Mouse (Mus musculus): ENCODE data around the gene Ncf1. TPM values are rescaled to one million over a fixed set of nuclear protein-coding genes. Genes with fewer than 3 reads are reported as not detected.

Ncf1 gene
- polyA plus RNA-seq, 1 experiment from 2014 or later = 26.0 TPM

DNA sequence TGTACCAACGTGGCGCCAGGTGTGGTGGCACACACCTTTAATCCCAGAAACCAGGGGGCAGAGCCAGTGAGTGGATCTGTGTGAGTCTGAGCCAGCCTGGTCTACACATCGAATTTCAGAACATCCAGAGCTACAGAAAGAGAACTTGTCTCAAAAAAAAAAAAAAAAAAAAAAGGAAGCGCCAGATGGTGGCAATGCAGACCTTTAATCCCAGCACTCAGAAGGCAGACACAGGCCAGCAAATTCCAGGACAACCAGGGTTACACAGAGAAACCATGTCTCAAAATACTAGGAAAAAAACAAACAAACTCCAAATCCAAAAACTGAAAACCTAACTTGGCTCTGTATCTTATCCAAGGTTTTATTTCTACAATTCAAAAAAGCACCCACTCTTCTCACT lies 41.1 kb upstream of the Ncf1 start:
- DNase-seq = no peak
- no peak for ATAC-seq

DNA sequence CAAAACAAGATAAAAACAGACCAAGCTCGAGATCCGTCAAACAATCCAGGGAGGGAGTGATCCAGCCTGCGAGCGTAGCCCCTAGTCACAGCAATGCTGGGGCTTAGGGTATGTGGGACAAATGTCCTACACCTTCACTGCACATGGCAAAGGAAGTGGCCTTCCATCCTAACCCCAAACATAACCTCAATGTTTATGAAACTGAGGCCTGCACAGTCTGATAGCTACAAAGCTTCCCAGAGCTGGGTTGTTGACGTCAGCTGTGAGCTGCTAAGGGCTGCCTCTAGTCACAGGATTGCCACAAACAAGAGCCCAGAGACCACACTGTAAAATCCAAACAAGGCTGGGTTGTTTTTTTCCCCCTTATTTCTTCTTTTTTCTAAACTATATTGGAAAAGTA lies 40.3 kb upstream of the Ncf1 start:
- 79% methylated on average over 5 of the region's 5 CpGs for WGBS (ENCODE audit: insufficient replicate concordance)
- no peak for TF ChIP-seq EP300 (IDR thresholded peaks at IDR 0.05; ENCODE audit: low read depth)
- no peak for TF ChIP-seq CTCF (IDR thresholded peaks at IDR 0.05; ENCODE audit: low read depth)
- H3K9me3 ChIP-seq (ENCODE audit: low read length) = no peaks in the 10 kb centered on the region
- H3K27me3 ChIP-seq (ENCODE audit: insufficient read depth, low read length) = no peaks in the 10 kb centered on the region
- DNase-seq (no peak), ATAC-seq (no peak)
- no peak overlapping the region for H3K4me3 ChIP-seq (ENCODE audit: low read depth, low read length)
- H3K4me1 ChIP-seq (ENCODE audit: insufficient read depth) = no peaks in the 10 kb centered on the region
- no peak overlapping the region for H3K4me2 ChIP-seq (ENCODE audit: low read depth, low read length)
- H3K27ac ChIP-seq (ENCODE audit: low read depth) = 0 out of 2 replicates have a peak overlapping the region, but pooled peaks have one; percentile 7
- peaks cover 61% of the 10 kb centered on the region for H3K36me3 ChIP-seq (replicated peaks; ENCODE audit: insufficient read depth, low read length)
- no peak overlapping the region for H3K9ac ChIP-seq (replicated peaks)

More for the DNA sequence above, 41.1 kb upstream of the Ncf1 start:
- Histone ChIP-seq H3K36me3 (replicated peaks; ENCODE audit: insufficient read depth, low read length) (peaks cover 61% of the 10 kb centered on the region), H3K9me3 (ENCODE audit: low read length) (no peaks in the 10 kb centered on the region), H3K4me2 (ENCODE audit: low read depth, low read length) (no peak overlapping the region), H3K9ac (replicated peaks) (no peak overlapping the region), H3K4me1 (ENCODE audit: insufficient read depth) (no peaks in the 10 kb centered on the region), H3K27ac (ENCODE audit: low read depth) (no peak overlapping the region), H3K4me3 (ENCODE audit: low read depth, low read length) (no peak overlapping the region), H3K27me3 (ENCODE audit: insufficient read depth, low read length) (no peaks in the 10 kb centered on the region)
- TF ChIP-seq CTCF (IDR thresholded peaks at IDR 0.05; ENCODE audit: low read depth) (no peak), EP300 (IDR thresholded peaks at IDR 0.05; ENCODE audit: low read depth) (no peak)
- WGBS (ENCODE audit: insufficient replicate concordance) = 68% methylated on average over 4 of the region's 4 CpGs

DNA sequence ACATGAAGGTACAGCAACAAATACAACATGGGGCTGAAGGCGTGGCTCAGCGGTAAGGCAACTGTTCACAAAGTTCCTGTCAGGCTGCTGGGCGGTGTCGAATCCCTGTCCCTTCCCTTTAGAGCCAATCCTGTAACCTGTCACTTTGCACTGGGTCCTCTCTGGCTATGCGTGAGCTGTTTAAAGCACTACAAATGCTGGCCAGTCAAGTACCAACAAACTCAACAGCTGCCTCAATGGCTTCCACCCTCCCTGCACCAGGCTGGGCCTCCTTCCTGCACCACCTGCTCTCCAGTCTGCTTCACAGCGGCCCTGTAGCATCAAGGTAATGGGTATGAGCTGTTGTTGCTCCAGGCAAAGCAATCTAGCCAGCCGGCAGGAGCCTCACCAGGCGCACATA lies 39.3 kb upstream of the Ncf1 start:
- H3K27me3 ChIP-seq (ENCODE audit: insufficient read depth, low read length) = no peaks in the 10 kb centered on the region
- TF ChIP-seq CTCF (IDR thresholded peaks at IDR 0.05; ENCODE audit: low read depth) (no peak), EP300 (IDR thresholded peaks at IDR 0.05; ENCODE audit: low read depth) (no peak)
- no peak overlapping the region for H3K4me3 ChIP-seq (ENCODE audit: low read depth, low read length)
- H3K9me3 ChIP-seq (ENCODE audit: low read length) = no peaks in the 10 kb centered on the region
- no peak for ATAC-seq
- DNase-seq = no peak
- H3K9ac ChIP-seq (replicated peaks) = no peak overlapping the region
- H3K36me3 ChIP-seq (replicated peaks; ENCODE audit: insufficient read depth, low read length) = peaks cover 63% of the 10 kb centered on the region
- no peak overlapping the region for H3K27ac ChIP-seq (ENCODE audit: low read depth)
- H3K4me1 ChIP-seq (ENCODE audit: insufficient read depth) = no peaks in the 10 kb centered on the region
- no peak overlapping the region for H3K4me2 ChIP-seq (ENCODE audit: low read depth, low read length)
- 90% methylated on average over 8 of the region's 8 CpGs for WGBS (ENCODE audit: insufficient replicate concordance)

DNA sequence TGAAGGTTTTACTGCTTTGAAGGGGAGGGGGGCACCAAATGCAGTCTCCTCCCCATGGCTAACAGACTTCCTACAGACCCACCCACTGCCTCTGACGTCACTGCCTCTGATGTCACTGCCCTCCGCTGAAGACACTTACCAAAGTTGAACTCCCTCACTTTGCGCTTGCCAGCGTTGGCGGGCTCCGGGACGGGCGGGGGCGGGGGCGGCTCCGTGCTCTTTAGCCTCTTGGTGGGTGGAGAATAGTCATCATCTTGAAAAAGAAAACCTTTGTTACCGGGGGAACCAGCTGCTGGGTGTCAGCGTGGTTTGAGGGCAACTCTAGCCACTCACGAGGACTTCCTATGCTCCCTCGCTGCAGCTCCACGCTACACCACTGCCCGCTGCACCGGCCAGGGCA lies 37.0 kb upstream of the Ncf1 start:
- peaks cover 61% of the 10 kb centered on the region for H3K36me3 ChIP-seq (replicated peaks; ENCODE audit: insufficient read depth, low read length)
- DNase-seq (peak; percentile 19), ATAC-seq (no peak)
- no peak overlapping the region for H3K4me3 ChIP-seq (ENCODE audit: low read depth, low read length)
- no peaks in the 10 kb centered on the region for H3K9me3 ChIP-seq (ENCODE audit: low read length)
- no peaks in the 10 kb centered on the region for H3K4me1 ChIP-seq (ENCODE audit: insufficient read depth)
- H3K27ac ChIP-seq (ENCODE audit: low read depth) = no peak overlapping the region
- no peak overlapping the region for H3K9ac ChIP-seq (replicated peaks)
- TF ChIP-seq EP300 (IDR thresholded peaks at IDR 0.05; ENCODE audit: low read depth) = no peak
- no peak for TF ChIP-seq CTCF (IDR thresholded peaks at IDR 0.05; ENCODE audit: low read depth)
- WGBS (ENCODE audit: insufficient replicate concordance) = 83% methylated on average over 18 of the region's 18 CpGs
- no peaks in the 10 kb centered on the region for H3K27me3 ChIP-seq (ENCODE audit: insufficient read depth, low read length)
- no peak overlapping the region for H3K4me2 ChIP-seq (ENCODE audit: low read depth, low read length)

DNA sequence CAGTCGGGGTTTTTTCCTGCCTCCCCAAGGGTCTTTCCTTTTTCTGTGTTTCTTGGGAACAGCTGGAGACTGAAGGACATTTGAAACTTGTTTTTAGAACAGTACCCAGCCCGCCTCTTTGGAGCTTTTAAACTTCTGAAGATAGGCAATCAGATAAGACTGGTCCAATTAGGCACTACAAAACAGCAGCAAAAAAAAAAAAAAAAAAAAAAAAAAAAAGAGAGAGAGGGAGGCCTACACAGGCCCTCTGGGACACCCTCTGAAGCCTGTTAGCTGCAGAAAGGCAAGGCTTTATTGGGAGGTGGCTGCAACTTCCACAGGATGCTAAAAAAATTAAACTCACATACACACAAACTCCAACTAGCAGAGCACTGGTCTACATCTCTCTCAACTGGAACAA lies 36.5 kb upstream of the Ncf1 start:
- ATAC-seq (no peak), DNase-seq (no peak)
- WGBS (ENCODE audit: insufficient replicate concordance) = 75% methylated on average over 2 of the region's 2 CpGs
- Histone ChIP-seq H3K4me3 (ENCODE audit: low read depth, low read length) (no peak overlapping the region), H3K27ac (ENCODE audit: low read depth) (no peak overlapping the region), H3K36me3 (replicated peaks; ENCODE audit: insufficient read depth, low read length) (peaks cover 65% of the 10 kb centered on the region), H3K9ac (replicated peaks) (no peak overlapping the region), H3K4me1 (ENCODE audit: insufficient read depth) (no peaks in the 10 kb centered on the region), H3K9me3 (ENCODE audit: low read length) (no peaks in the 10 kb centered on the region), H3K4me2 (ENCODE audit: low read depth, low read length) (no peak overlapping the region), H3K27me3 (ENCODE audit: insufficient read depth, low read length) (no peaks in the 10 kb centered on the region)
- no peak for TF ChIP-seq CTCF (IDR thresholded peaks at IDR 0.05; ENCODE audit: low read depth)
- TF ChIP-seq EP300 (IDR thresholded peaks at IDR 0.05; ENCODE audit: low read depth) = no peak

DNA sequence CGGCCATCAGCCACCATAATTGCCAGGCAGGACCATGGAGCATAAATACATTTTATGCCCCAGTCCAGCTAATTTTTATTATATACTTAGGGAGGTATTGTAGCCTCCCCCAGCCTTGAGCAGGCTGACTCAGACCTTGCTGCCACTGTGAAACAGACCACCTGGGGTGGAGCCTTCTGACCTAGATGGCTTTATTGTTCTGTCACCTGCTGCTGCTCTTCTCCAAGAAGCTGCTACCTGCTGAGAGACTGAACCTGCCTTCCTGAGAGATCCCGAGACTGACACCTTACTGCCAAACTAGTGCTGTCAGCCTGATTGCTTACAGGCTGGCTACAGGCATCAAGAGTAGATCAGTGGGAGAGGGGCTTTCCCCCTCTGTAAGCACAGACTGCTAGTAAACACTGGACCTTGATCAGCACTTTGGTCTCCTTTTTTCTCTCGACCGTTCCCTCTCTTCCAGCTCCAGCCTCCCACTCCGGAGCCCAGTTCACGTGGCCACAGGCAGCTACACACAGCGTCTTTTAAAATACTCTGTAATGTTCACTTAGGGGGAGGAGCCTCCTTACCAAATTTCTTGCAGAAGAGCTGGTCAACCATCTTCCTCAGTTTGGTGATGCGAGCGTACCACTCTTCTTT lies 30.7 kb upstream of the Ncf1 start:
- Histone ChIP-seq H3K27ac (ENCODE audit: low read depth) (no peak overlapping the region), H3K36me3 (replicated peaks; ENCODE audit: insufficient read depth, low read length) (peaks cover 77% of the 10 kb centered on the region), H3K4me1 (ENCODE audit: insufficient read depth) (no peaks in the 10 kb centered on the region), H3K27me3 (ENCODE audit: insufficient read depth, low read length) (no peaks in the 10 kb centered on the region), H3K9me3 (ENCODE audit: low read length) (no peaks in the 10 kb centered on the region), H3K4me2 (ENCODE audit: low read depth, low read length) (no peak overlapping the region), H3K4me3 (ENCODE audit: low read depth, low read length) (no peak overlapping the region), H3K9ac (replicated peaks) (no peak overlapping the region)
- DNase-seq (no peak), ATAC-seq (no peak)
- WGBS (ENCODE audit: insufficient replicate concordance) = 93% methylated on average over 9 of the region's 9 CpGs
- no peak for TF ChIP-seq CTCF (IDR thresholded peaks at IDR 0.05; ENCODE audit: low read depth)
- no peak for TF ChIP-seq EP300 (IDR thresholded peaks at IDR 0.05; ENCODE audit: low read depth)

Data from liver, postnatal 0 days (tissue).